16 mouse cellular contexts compared by ENCODE assay signal in genomic region chr1:172058321-172058720, GRCm38 (mm10). TPM values are rescaled to one million over a fixed set of nuclear protein-coding genes. Genes with fewer than 3 reads are reported as not detected.
DNase-seq lines count a peak whose midpoint lies in the region; ATAC-seq lines count a peak whose summit lies in the region.
"Had no signal": no experiment of that assay in that cellular context is flagged by ENCODE, and none has a peak within 500 bp of the region (broad histone marks: within the 10 kb centered on the region; RNA-seq: fewer than 3 reads in every experiment).

No protein-coding gene starts in this region.

- no peak for ATAC-seq in neural tube, embryonic 12.5 days (ENCODE audit: low FRiP score, low read depth)
- no peak for ATAC-seq in forebrain, embryonic 15.5 days (replicated peaks)
- ATAC-seq in midbrain, embryonic 11.5 days (ENCODE audit: low FRiP score): no peak
- ATAC-seq in kidney, embryonic 14.5 days (ENCODE audit: low FRiP score, low TSS enrichment): no peak
- ATAC-seq: inflammation-experienced regulatory T-cells, adult 6 months had no signal

- H3K27ac ChIP-seq in neural tube, embryonic 12.5 days: peak overlapping the region; percentile 72
- peak overlapping the region; percentile 74 for H3K27ac ChIP-seq in forebrain, embryonic 15.5 days (replicated peaks)
- peak overlapping the region; percentile 79 for H3K27ac ChIP-seq in midbrain, embryonic 11.5 days (ENCODE audit: low read depth, low read length)
- no peak overlapping the region for H3K27ac ChIP-seq in kidney, embryonic 14.5 days (ENCODE audit: low read depth, low read length)

- WGBS in neural tube, embryonic 12.5 days: 52% methylated on average over 6 of the region's 6 CpGs
- 45% methylated on average over 6 of the region's 6 CpGs for WGBS in forebrain, embryonic 15.5 days
- WGBS in midbrain, embryonic 11.5 days: 43% methylated on average over 6 of the region's 6 CpGs
- WGBS in kidney, embryonic 14.5 days: 78% methylated on average over 6 of the region's 6 CpGs

- peaks cover 67% of the 10 kb centered on the region for H3K4me1 ChIP-seq in neural tube, embryonic 12.5 days
- H3K4me1 ChIP-seq in forebrain, embryonic 15.5 days: peaks cover 62% of the 10 kb centered on the region
- H3K4me1 ChIP-seq in midbrain, embryonic 11.5 days (ENCODE audit: control insufficient read depth, insufficient read depth, low read length): peaks cover 33% of the 10 kb centered on the region
- peaks cover 11% of the 10 kb centered on the region for H3K4me1 ChIP-seq in kidney, embryonic 14.5 days (ENCODE audit: control insufficient read depth, insufficient read depth, low read length)

- H3K4me2 ChIP-seq in neural tube, embryonic 12.5 days (replicated peaks): peak overlapping the region; percentile 84
- H3K4me2 ChIP-seq in forebrain, embryonic 15.5 days (replicated peaks): no peak overlapping the region
- H3K4me2 ChIP-seq in midbrain, embryonic 11.5 days: no peak overlapping the region; the same call in 1 of the 2 replicates
- H3K4me2 ChIP-seq in kidney, embryonic 14.5 days (replicated peaks; ENCODE audit: low read depth, low read length): no peak overlapping the region
- H3K4me2 ChIP-seq: heart, embryonic 12.5 days had no signal

- H3K4me3 ChIP-seq in neural tube, embryonic 12.5 days: no peak overlapping the region
- no peak overlapping the region for H3K4me3 ChIP-seq in forebrain, embryonic 15.5 days
- H3K4me3 ChIP-seq in midbrain, embryonic 11.5 days (ENCODE audit: low read depth, low read length): no peak overlapping the region
- no peak overlapping the region for H3K4me3 ChIP-seq in kidney, embryonic 14.5 days (ENCODE audit: low read length)
- H3K4me3 ChIP-seq: heart, embryonic 12.5 days had no signal

- no peak for DNase-seq in neural tube, embryonic 10.5 days (ENCODE audit: extremely low spot score, low spot score)
- DNase-seq in midbrain, embryonic 11.5 days (ENCODE audit: low spot score, missing footprints): no peak
- no peak for DNase-seq in gastrocnemius, postnatal 4 days (ENCODE audit: low spot score in 2 of 2)
- DNase-seq in adrenal gland, postnatal 14 days: no peak
- DNase-seq: adrenal gland, postnatal 25 days; kidney, postnatal 14 days; right cerebral cortex, postnatal 14 days; thymus, postnatal 4 days had no signal

- H3K27me3 ChIP-seq in neural tube, embryonic 12.5 days (replicated peaks): peaks cover 7% of the 10 kb centered on the region
- 0 out of 2 replicates have a peak, but pooled peaks cover 7% of the 10 kb centered on the region for H3K27me3 ChIP-seq in forebrain, embryonic 15.5 days
- peaks cover 13% of the 10 kb centered on the region for H3K27me3 ChIP-seq in midbrain, embryonic 11.5 days (ENCODE audit: control insufficient read depth, insufficient read depth, low read length)
- H3K27me3 ChIP-seq in kidney, embryonic 14.5 days (ENCODE audit: control insufficient read depth, insufficient read depth, low read length): peaks cover 9% of the 10 kb centered on the region

- no peaks in the 10 kb centered on the region for H3K9me3 ChIP-seq in neural tube, embryonic 12.5 days
- no peaks in the 10 kb centered on the region for H3K9me3 ChIP-seq in forebrain, embryonic 15.5 days
- no peaks in the 10 kb centered on the region for H3K9me3 ChIP-seq in midbrain, embryonic 11.5 days (ENCODE audit: control insufficient read depth, low read length)
- no peaks in the 10 kb centered on the region for H3K9me3 ChIP-seq in kidney, embryonic 14.5 days (ENCODE audit: control insufficient read depth, low read length)
- H3K9me3 ChIP-seq: heart, embryonic 12.5 days had no signal

- peak overlapping the region; percentile 35; the same call in 1 of the 2 replicates for H3K9ac ChIP-seq in neural tube, embryonic 12.5 days
- H3K9ac ChIP-seq in forebrain, embryonic 15.5 days (replicated peaks): no peak overlapping the region
- peak overlapping the region; percentile 35 for H3K9ac ChIP-seq in midbrain, embryonic 11.5 days (ENCODE audit: low read length)
- H3K9ac ChIP-seq in kidney, embryonic 14.5 days (ENCODE audit: low read depth, low read length): no peak overlapping the region
- H3K9ac ChIP-seq: heart, embryonic 12.5 days had no signal

- no peaks in the 10 kb centered on the region for H3K36me3 ChIP-seq in neural tube, embryonic 12.5 days
- H3K36me3 ChIP-seq in forebrain, embryonic 15.5 days: no peaks in the 10 kb centered on the region
- H3K36me3 ChIP-seq in midbrain, embryonic 11.5 days (ENCODE audit: control insufficient read depth, insufficient read depth, low read length): no peaks in the 10 kb centered on the region
- no peaks in the 10 kb centered on the region for H3K36me3 ChIP-seq in kidney, embryonic 14.5 days (ENCODE audit: control insufficient read depth, insufficient read depth, low read length)
- H3K36me3 ChIP-seq: heart, embryonic 12.5 days had no signal

RNA-seq across cellular contexts. Expression of gene Nhlh1, which starts 0.9 kb away (rescaled TPM):
- polyA plus RNA-seq in neural tube, embryonic 12.5 days (2016; fragmentation: Nextera tagmentation; extraction: Ambion mirVana): 18.2 and 21.7 TPM in 2 replicates
- polyA plus RNA-seq in forebrain, embryonic 15.5 days (2015; fragmentation: Nextera tagmentation; extraction: Ambion mirVana): 3.9 and 4.6 TPM in 2 replicates
- polyA plus RNA-seq in midbrain, embryonic 11.5 days (2014; fragmentation: Nextera tagmentation; extraction: Ambion mirVana): 10.7 and 11.0 TPM in 2 replicates
- not detected in 2 replicates for polyA plus RNA-seq in kidney, embryonic 14.5 days (2014; fragmentation: Nextera tagmentation; extraction: Ambion mirVana)
- not detected for total RNA-seq in gastrocnemius, postnatal 4 days (2021)
- total RNA-seq in adrenal gland, postnatal 14 days (2021): not detected in 2 replicates
- total RNA-seq: adrenal gland, postnatal 25 days; gastrocnemius, adult 18-20 months had no signal
- polyA plus RNA-seq: heart, embryonic 12.5 days; inflammation-experienced regulatory T-cells, adult 6 months; liver, embryonic 16.5 days; stomach, embryonic 14.5 days had no signal

RNA-seq across cellular contexts. Expression of gene Copa, which starts 24.0 kb away (rescaled TPM):
- polyA plus RNA-seq in neural tube, embryonic 12.5 days (2016; fragmentation: Nextera tagmentation; extraction: Ambion mirVana): 216 and 227 TPM in 2 replicates
- 207 TPM in 2 replicates for polyA plus RNA-seq in forebrain, embryonic 15.5 days (2015; fragmentation: Nextera tagmentation; extraction: Ambion mirVana)
- polyA plus RNA-seq in midbrain, embryonic 11.5 days (2014; fragmentation: Nextera tagmentation; extraction: Ambion mirVana): 178 and 194 TPM in 2 replicates
- 78.1 and 194 TPM in 2 replicates for polyA plus RNA-seq in kidney, embryonic 14.5 days (2014; fragmentation: Nextera tagmentation; extraction: Ambion mirVana)
- total RNA-seq in gastrocnemius, postnatal 4 days (2021): 100 to 1,000 TPM; 162 to 172 TPM
- total RNA-seq in adrenal gland, postnatal 14 days (2021): 161 TPM in 2 replicates

RNA-seq across cellular contexts. Expression of gene Ncstn, which starts 24.3 kb away (rescaled TPM):
- 132 and 137 TPM in 2 replicates for polyA plus RNA-seq in neural tube, embryonic 12.5 days (2016; fragmentation: Nextera tagmentation; extraction: Ambion mirVana)
- 104 and 105 TPM in 2 replicates for polyA plus RNA-seq in forebrain, embryonic 15.5 days (2015; fragmentation: Nextera tagmentation; extraction: Ambion mirVana)
- 107 and 108 TPM in 2 replicates for polyA plus RNA-seq in midbrain, embryonic 11.5 days (2014; fragmentation: Nextera tagmentation; extraction: Ambion mirVana)
- polyA plus RNA-seq in kidney, embryonic 14.5 days (2014; fragmentation: Nextera tagmentation; extraction: Ambion mirVana): 66.5 and 136 TPM in 2 replicates
- total RNA-seq in gastrocnemius, postnatal 4 days (2021): 10 to 100 TPM; 62.9 to 65.4 TPM
- 89.8 and 101 TPM in 2 replicates for total RNA-seq in adrenal gland, postnatal 14 days (2021)

RNA-seq across cellular contexts. Expression of gene Vangl2, which starts 30.1 kb away (rescaled TPM):
- polyA plus RNA-seq in neural tube, embryonic 12.5 days (2016; fragmentation: Nextera tagmentation; extraction: Ambion mirVana): 66.0 and 69.7 TPM in 2 replicates
- 48.0 and 51.5 TPM in 2 replicates for polyA plus RNA-seq in forebrain, embryonic 15.5 days (2015; fragmentation: Nextera tagmentation; extraction: Ambion mirVana)
- polyA plus RNA-seq in midbrain, embryonic 11.5 days (2014; fragmentation: Nextera tagmentation; extraction: Ambion mirVana): 49.3 and 52.9 TPM in 2 replicates
- polyA plus RNA-seq in kidney, embryonic 14.5 days (2014; fragmentation: Nextera tagmentation; extraction: Ambion mirVana): 18.2 and 19.0 TPM in 2 replicates
- 10 to 100 TPM in 1 of 2 experiments, 1 to 10 TPM in 1; 9.6 to 10.4 TPM for total RNA-seq in gastrocnemius, postnatal 4 days (2021)
- 4.6 and 6.8 TPM in 2 replicates for total RNA-seq in adrenal gland, postnatal 14 days (2021)

Comparison
In these comparisons a context has a peak if more than half of its experiments do, and no peak if none do; other contexts are left out.
1. H3K9ac ChIP-seq: peak in neural tube, embryonic 12.5 days (single experiment) and midbrain, embryonic 11.5 days (single experiment); none in forebrain, embryonic 15.5 days (single experiment) and kidney, embryonic 14.5 days (single experiment).